Mouse (Mus musculus): ENCODE data around the gene Ncf4. TPM values are rescaled to one million over a fixed set of nuclear protein-coding genes. Genes with fewer than 3 reads are reported as not detected.
A peak's percentile ranks its signal among the peaks of the same experiment; 100 is the strongest.

The Ncf4 gene
- polyA plus RNA-seq, 1 experiment from 2014 or later: 2.9 TPM

DNA sequence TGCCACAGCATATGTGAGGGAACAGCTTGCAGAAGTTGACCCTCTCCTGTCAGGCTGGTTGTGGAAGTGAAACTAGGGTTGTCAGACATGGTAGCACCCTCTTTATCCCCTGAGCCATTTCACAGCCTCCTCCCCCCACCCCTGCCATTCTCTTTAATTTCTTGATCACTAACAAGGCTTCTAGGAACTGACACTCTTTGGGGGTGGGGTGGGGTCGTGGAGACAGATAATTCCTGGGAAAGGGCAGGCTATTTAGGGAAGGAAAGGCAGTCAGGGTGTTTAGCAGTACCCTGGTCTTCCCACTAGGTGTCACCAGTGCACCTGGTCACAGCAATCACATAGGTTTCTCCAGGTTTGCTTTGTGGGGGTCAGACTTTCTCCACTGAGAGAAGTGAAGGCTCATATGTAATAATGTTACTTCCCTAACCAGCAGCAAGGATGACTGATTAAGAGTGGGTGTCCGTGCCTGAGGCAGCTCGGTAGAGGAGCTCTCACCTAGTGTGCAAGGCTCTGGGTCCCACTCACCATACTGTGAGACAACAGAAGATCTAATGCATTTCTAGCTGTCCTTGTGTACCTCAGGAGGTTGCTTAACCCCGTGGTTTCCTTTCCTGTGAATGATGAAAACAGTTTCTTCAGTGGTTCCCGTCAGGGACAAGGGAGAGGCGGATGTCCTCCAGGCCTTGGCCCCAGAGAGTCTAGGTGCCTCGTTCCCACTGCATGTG lies 12.9 kb downstream of the Ncf4 start:
- Histone ChIP-seq H3K27me3 (ENCODE audit: control insufficient read depth, insufficient read depth, low read length) (no peaks in the 10 kb centered on the region), H3K9ac (ENCODE audit: low read length) (no peak overlapping the region), H3K27ac (replicated peaks) (no peak overlapping the region), H3K4me1 (replicated peaks; ENCODE audit: control insufficient read depth, insufficient read depth) (no peaks in the 10 kb centered on the region), H3K4me2 (replicated peaks; ENCODE audit: low read depth) (no peak overlapping the region), H3K4me3 (ENCODE audit: low read depth, low read length) (no peak overlapping the region), H3K36me3 (ENCODE audit: control insufficient read depth, insufficient read depth, low read length) (no peaks in the 10 kb centered on the region), H3K9me3 (ENCODE audit: control insufficient read depth, low read length) (no peaks in the 10 kb centered on the region)
- peak; percentile 57 for DNase-seq (ENCODE audit: low spot score)
- ATAC-seq (ENCODE audit: low FRiP score, low TSS enrichment): peak; percentile 37; the same call in 1 of the 2 replicates
- TF ChIP-seq EP300 (optimal IDR thresholded peaks at IDR 0.05) (no peak), CTCF (IDR thresholded peaks at IDR 0.05; ENCODE audit: low read depth) (peak; percentile 91)
- WGBS: 33% methylated on average over 7 of the region's 7 CpGs

DNA sequence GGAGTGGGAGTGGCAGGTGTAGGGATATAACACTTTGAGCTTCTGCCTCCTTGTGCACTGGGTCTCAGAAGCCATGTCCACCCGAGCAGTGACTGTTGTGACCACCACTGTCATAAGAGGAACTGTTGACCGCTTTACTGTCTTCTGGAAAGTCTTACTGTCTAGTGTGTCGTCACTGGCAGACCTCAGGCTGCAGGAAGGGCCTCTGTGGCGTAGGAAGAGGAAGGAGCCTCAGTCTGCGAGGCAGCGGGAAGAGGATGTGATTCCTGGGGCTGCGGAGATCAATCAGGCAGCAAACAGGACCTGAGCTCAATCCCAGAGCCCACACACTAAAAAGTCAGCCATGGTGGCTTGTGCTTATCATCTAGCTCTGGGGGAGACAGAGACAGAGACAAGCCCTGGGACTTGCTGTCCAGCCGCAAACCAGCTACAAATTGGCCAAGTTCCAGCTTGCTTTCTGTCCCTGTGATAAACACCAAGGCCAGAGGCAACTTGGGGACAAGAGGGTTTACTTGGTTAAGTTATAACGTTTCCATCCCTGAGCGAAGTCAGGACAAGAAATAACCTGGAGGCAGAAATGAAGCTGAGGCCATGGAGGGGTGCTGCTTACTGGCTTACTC lies 13.8 kb downstream of the Ncf4 start:
- WGBS: 69% methylated on average over 10 of the region's 10 CpGs
- DNase-seq (ENCODE audit: low spot score): no peak
- H3K4me3 ChIP-seq (ENCODE audit: low read depth, low read length): no peak overlapping the region
- no peak overlapping the region for H3K4me2 ChIP-seq (replicated peaks; ENCODE audit: low read depth)
- H3K36me3 ChIP-seq (ENCODE audit: control insufficient read depth, insufficient read depth, low read length): no peaks in the 10 kb centered on the region
- no peak for TF ChIP-seq EP300 (optimal IDR thresholded peaks at IDR 0.05)
- no peak for TF ChIP-seq CTCF (IDR thresholded peaks at IDR 0.05; ENCODE audit: low read depth)
- no peaks in the 10 kb centered on the region for H3K27me3 ChIP-seq (ENCODE audit: control insufficient read depth, insufficient read depth, low read length)
- 0 out of 2 replicates have a peak, but pooled peaks have one; percentile 26 for ATAC-seq (ENCODE audit: low FRiP score, low TSS enrichment)
- no peaks in the 10 kb centered on the region for H3K9me3 ChIP-seq (ENCODE audit: control insufficient read depth, low read length)
- no peak overlapping the region for H3K9ac ChIP-seq (ENCODE audit: low read length)
- H3K4me1 ChIP-seq (replicated peaks; ENCODE audit: control insufficient read depth, insufficient read depth): no peaks in the 10 kb centered on the region
- H3K27ac ChIP-seq (replicated peaks): no peak overlapping the region

DNA sequence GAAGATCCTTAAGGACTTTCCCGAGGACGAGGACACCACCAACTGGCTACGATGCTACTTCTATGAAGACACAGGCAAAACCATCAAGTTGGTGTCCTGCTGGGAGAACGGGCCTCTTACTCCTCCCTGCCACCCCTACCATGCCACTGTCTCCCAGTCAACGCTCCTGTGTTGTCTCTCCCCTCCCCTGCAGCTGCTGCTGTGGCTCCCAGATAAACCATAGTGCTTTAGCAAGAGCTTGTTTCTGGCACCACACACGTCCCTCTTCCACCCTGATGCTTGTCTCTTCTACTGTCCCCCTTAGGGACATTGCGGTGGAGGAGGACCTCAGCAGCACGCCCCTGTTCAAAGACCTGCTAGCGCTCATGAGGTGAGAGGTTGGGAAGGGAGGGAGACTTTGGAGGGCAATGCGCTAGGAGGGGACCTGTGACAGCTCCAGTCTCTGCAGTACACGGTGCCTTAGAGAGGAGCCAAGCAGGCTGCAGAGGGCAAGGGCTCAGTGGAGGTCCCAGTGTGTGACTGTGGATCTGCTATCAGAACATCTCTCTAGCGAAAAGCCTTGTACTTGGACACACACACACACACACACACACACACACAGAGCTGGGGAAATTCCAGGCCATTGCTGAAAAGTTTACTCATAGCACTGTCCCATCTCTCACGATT lies 16.2 kb downstream of the Ncf4 start:
- no peak for DNase-seq (ENCODE audit: low spot score)
- Histone ChIP-seq H3K4me2 (replicated peaks; ENCODE audit: low read depth) (no peak overlapping the region), H3K4me3 (ENCODE audit: low read depth, low read length) (no peak overlapping the region), H3K27ac (replicated peaks) (no peak overlapping the region), H3K4me1 (replicated peaks; ENCODE audit: control insufficient read depth, insufficient read depth) (no peaks in the 10 kb centered on the region), H3K9me3 (ENCODE audit: control insufficient read depth, low read length) (no peaks in the 10 kb centered on the region), H3K36me3 (ENCODE audit: control insufficient read depth, insufficient read depth, low read length) (no peaks in the 10 kb centered on the region), H3K9ac (ENCODE audit: low read length) (no peak overlapping the region), H3K27me3 (ENCODE audit: control insufficient read depth, insufficient read depth, low read length) (no peaks in the 10 kb centered on the region)
- ATAC-seq (ENCODE audit: low FRiP score, low TSS enrichment): no peak
- TF ChIP-seq CTCF (IDR thresholded peaks at IDR 0.05; ENCODE audit: low read depth): no peak
- no peak for TF ChIP-seq EP300 (optimal IDR thresholded peaks at IDR 0.05)
- WGBS: 62% methylated on average over 13 of the region's 13 CpGs

DNA sequence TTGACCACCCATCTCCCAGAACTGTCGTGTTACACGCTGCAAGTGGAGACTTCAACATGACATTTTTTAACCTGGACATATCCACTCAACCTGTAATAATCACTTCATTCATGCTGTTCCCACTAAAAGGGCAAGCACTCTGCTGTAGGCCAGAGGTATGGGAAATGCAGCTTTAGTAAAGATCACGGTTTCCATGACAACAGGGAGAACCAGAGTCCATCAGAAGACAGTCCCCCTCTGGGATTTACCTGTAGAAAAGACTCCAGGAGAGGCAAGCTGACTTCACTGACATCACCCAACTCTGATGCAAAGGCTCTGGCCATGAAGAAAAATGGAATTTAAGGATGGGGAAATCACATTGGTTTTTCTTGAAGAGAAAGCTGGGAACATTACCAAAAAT lies 18.7 kb downstream of the Ncf4 start:
- no peak for DNase-seq (ENCODE audit: low spot score)
- no peak overlapping the region for H3K27ac ChIP-seq (replicated peaks)
- no peak overlapping the region for H3K9ac ChIP-seq (ENCODE audit: low read length)

DNA sequence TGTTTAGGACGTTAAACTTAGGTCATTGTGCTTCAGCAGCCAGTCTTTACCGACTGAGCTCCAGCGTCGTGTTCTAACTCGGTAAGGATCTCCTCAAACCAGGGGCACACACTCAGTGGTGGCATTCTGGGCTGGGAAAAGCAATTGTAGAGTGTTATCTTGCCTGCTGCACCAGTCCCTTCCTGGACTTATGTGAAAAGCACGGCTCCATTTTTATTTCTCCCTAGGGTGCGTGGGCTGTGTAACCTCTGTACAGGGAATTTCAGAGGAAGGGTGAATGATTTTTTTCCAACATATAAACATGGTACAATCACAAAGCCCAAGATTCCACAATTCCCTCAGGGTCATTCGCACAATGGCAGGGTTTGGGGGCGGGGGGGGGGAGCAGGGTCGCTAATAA lies 22.8 kb downstream of the Ncf4 start:
- TF ChIP-seq CTCF (IDR thresholded peaks at IDR 0.05; ENCODE audit: low read depth) (no peak), EP300 (optimal IDR thresholded peaks at IDR 0.05) (no peak)
- Histone ChIP-seq H3K27ac (replicated peaks) (no peak overlapping the region), H3K4me2 (replicated peaks; ENCODE audit: low read depth) (no peak overlapping the region), H3K36me3 (ENCODE audit: control insufficient read depth, insufficient read depth, low read length) (no peaks in the 10 kb centered on the region), H3K27me3 (ENCODE audit: control insufficient read depth, insufficient read depth, low read length) (no peaks in the 10 kb centered on the region), H3K4me1 (replicated peaks; ENCODE audit: control insufficient read depth, insufficient read depth) (no peaks in the 10 kb centered on the region), H3K9me3 (ENCODE audit: control insufficient read depth, low read length) (no peaks in the 10 kb centered on the region), H3K4me3 (ENCODE audit: low read depth, low read length) (no peak overlapping the region), H3K9ac (ENCODE audit: low read length) (no peak overlapping the region)
- ATAC-seq (ENCODE audit: low FRiP score, low TSS enrichment) (no peak), DNase-seq (ENCODE audit: low spot score) (no peak)
- 78% methylated on average over 10 of the region's 10 CpGs for WGBS

More for the DNA sequence above, 18.7 kb downstream of the Ncf4 start:
- Histone ChIP-seq H3K4me1 (replicated peaks; ENCODE audit: control insufficient read depth, insufficient read depth) (no peaks in the 10 kb centered on the region), H3K27me3 (ENCODE audit: control insufficient read depth, insufficient read depth, low read length) (no peaks in the 10 kb centered on the region), H3K4me2 (replicated peaks; ENCODE audit: low read depth) (no peak overlapping the region), H3K36me3 (ENCODE audit: control insufficient read depth, insufficient read depth, low read length) (no peaks in the 10 kb centered on the region), H3K4me3 (ENCODE audit: low read depth, low read length) (no peak overlapping the region), H3K9me3 (ENCODE audit: control insufficient read depth, low read length) (no peaks in the 10 kb centered on the region)
- no peak for ATAC-seq (ENCODE audit: low FRiP score, low TSS enrichment)
- WGBS: 71% methylated on average over 3 of the region's 3 CpGs
- TF ChIP-seq EP300 (optimal IDR thresholded peaks at IDR 0.05): no peak
- TF ChIP-seq CTCF (IDR thresholded peaks at IDR 0.05; ENCODE audit: low read depth): no peak

DNA sequence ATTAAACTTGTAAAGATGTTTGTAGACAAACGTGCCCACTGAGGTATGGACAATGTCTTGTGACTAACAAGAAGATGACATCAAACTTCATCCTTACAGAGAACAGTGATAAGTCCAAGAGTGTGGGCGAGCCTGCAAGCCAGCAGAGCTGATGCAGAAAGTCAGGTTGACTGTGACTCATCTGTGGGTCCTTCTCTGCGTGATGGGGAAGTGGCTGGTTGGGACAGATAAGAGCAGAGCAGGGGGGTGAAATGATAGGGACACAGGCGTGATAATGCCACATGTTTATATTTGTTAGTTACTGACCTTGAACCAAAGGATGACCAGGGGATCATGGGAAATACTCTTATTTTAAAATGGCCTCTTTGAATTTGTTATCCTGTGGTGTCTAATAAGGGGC lies 23.3 kb downstream of the Ncf4 start:
- WGBS: 52% methylated on average over 4 of the region's 4 CpGs
- Histone ChIP-seq H3K4me2 (replicated peaks; ENCODE audit: low read depth) (no peak overlapping the region), H3K9me3 (ENCODE audit: control insufficient read depth, low read length) (no peaks in the 10 kb centered on the region), H3K4me3 (ENCODE audit: low read depth, low read length) (no peak overlapping the region), H3K27ac (replicated peaks) (no peak overlapping the region), H3K9ac (ENCODE audit: low read length) (no peak overlapping the region), H3K4me1 (replicated peaks; ENCODE audit: control insufficient read depth, insufficient read depth) (no peaks in the 10 kb centered on the region), H3K36me3 (ENCODE audit: control insufficient read depth, insufficient read depth, low read length) (no peaks in the 10 kb centered on the region), H3K27me3 (ENCODE audit: control insufficient read depth, insufficient read depth, low read length) (no peaks in the 10 kb centered on the region)
- TF ChIP-seq CTCF (IDR thresholded peaks at IDR 0.05; ENCODE audit: low read depth): no peak
- no peak for TF ChIP-seq EP300 (optimal IDR thresholded peaks at IDR 0.05)
- ATAC-seq (ENCODE audit: low FRiP score, low TSS enrichment): no peak
- DNase-seq (ENCODE audit: low spot score): no peak
